Mouse (Mus musculus) embryonic facial prominence, embryonic 14.5 days (tissue): ENCODE measurements around the gene Vmn2r23. TPM values are rescaled to one million over a fixed set of nuclear protein-coding genes. Genes with fewer than 3 reads are reported as not detected.
"Not testable (repeated sequence)": the region's sequence is repeated elsewhere in the genome, so short reads cannot be mapped to it uniquely, and the experiment has no call there.

Experiments
- ATAC-seq: fragments of 200-750 bp; cut with Nextera tagmentation; 2 replicates; pipeline ENCODE4 v1.8.0; 2017; ENCODE audit warnings: low read depth, moderate number of reproducible peaks, moderate TSS enrichment
- DNase-seq: peaks from one replicate; pipeline ENCODE4 v3.0.0-alpha.2; 2015; ENCODE audit warnings: low spot score
- H3K27ac ChIP-seq: fragments of 300-500 bp; sonication (generic); replicated peaks from 2 replicates; pipeline ENCODE4 v1.5.1; 2014; ENCODE audit warnings: low read depth, mild to moderate bottlenecking, low read length, moderate library complexity
- H3K27me3 ChIP-seq: fragments of 300-500 bp; sonication (generic); replicated peaks from 2 replicates; pipeline ENCODE4 v1.6.1; 2014; ENCODE audit warnings: low read length; ENCODE audit not compliant: control insufficient read depth, insufficient read depth
- H3K36me3 ChIP-seq: fragments of 300-500 bp; sonication (generic); 2 replicates; pipeline ENCODE4 v1.6.1; 2014; ENCODE audit warnings: low read length, mixed read lengths; ENCODE audit not compliant: control insufficient read depth, insufficient read depth
- H3K4me1 ChIP-seq: fragments of 300-500 bp; sonication (generic); 2 replicates; pipeline ENCODE4 v1.6.1; 2014; ENCODE audit warnings: antibody characterized with exemption, low read length; ENCODE audit not compliant: control insufficient read depth, insufficient read depth
- H3K4me2 ChIP-seq: fragments of 300-500 bp; sonication (generic); 2 replicates; pipeline ENCODE4 v1.6.1; 2014; ENCODE audit warnings: low read depth, mild to moderate bottlenecking, low read length, moderate library complexity, mixed read lengths
- H3K4me3 ChIP-seq: fragments of 300-500 bp; sonication (generic); 2 replicates; pipeline ENCODE4 v1.5.1; 2014; ENCODE audit warnings: low read depth, mild to moderate bottlenecking, low read length
- H3K9ac ChIP-seq: fragments of 300-500 bp; sonication (generic); 2 replicates; pipeline ENCODE4 v1.6.1; 2014; ENCODE audit warnings: low read depth, mild to moderate bottlenecking, low read length, moderate library complexity, mixed read lengths
- H3K9me3 ChIP-seq: fragments of 300-500 bp; sonication (generic); 2 replicates; pipeline ENCODE4 v1.6.1; 2016; ENCODE audit warnings: low read length; ENCODE audit not compliant: control insufficient read depth
- WGBS: fragments of 180-500 bp; shearing (Covaris S2); extraction: QIAGEN DNeasy Blood & Tissue Kit; methylation state at CpG from one replicate; pipeline ENCODE4 v1.1.7; 2014; 5-methylcytosine and 5-hydroxymethylcytosine counted together
- polyA plus RNA-seq: library from polyadenylated mRNA; unstranded; fragments of >200 nt; fragmentation: Nextera tagmentation; extraction: Ambion mirVana; gene quantifications from 2 replicates; pipeline ENCODE4 v1.2.1, GENCODE M21; 2014

The Vmn2r23 gene
- polyA plus RNA-seq, result not detected in 2 replicates

GRCm38 (mm10) chr6:123702370-123702769, at the start of gene Vmn2r23:
Vmn2r23 (plus strand) TSS chr6:123702670.
- H3K27me3 ChIP-seq, result no peaks in the 10 kb centered on the region
- H3K4me3 ChIP-seq, result no peak within 1 kb of the TSS
- H3K27ac ChIP-seq, result no peak within 1 kb of the TSS
- WGBS, result 65% methylated on average over 1 of the region's 1 CpGs
- no peaks in the 10 kb centered on the region for H3K4me1 ChIP-seq
- ATAC-seq (no peak), DNase-seq (no peak)
- no peaks in the 10 kb centered on the region for H3K9me3 ChIP-seq
- H3K4me2 ChIP-seq, result no peak within 1 kb of the TSS
- no peak within 1 kb of the TSS for H3K9ac ChIP-seq
- no peaks in the 10 kb centered on the region for H3K36me3 ChIP-seq

GRCm38 (mm10) chr6:123657040-123657439, 45.4 kb upstream of the Vmn2r23 start:
- DNase-seq (peak; percentile 1), ATAC-seq (no peak)
- no peak overlapping the region for H3K9ac ChIP-seq
- no peaks in the 10 kb centered on the region for H3K4me1 ChIP-seq
- WGBS, result 71% methylated on average over 6 of the region's 6 CpGs
- H3K4me2 ChIP-seq, result no peak overlapping the region
- no peaks in the 10 kb centered on the region for H3K9me3 ChIP-seq
- no peaks in the 10 kb centered on the region for H3K36me3 ChIP-seq
- no peak overlapping the region for H3K4me3 ChIP-seq
- H3K27ac ChIP-seq, result no peak overlapping the region
- H3K27me3 ChIP-seq, result no peaks in the 10 kb centered on the region

GRCm38 (mm10) chr6:123696639-123697038, 5.8 kb upstream of the Vmn2r23 start:
- not testable (repeated sequence) for H3K27ac ChIP-seq, H3K4me3 ChIP-seq, ATAC-seq, H3K9ac ChIP-seq, H3K4me1 ChIP-seq, H3K36me3 ChIP-seq, H3K27me3 ChIP-seq, H3K9me3 ChIP-seq, DNase-seq, H3K4me2 ChIP-seq
- 25% methylated on average over 1 of the region's 1 CpGs for WGBS

GRCm38 (mm10) chr6:123697213-123697612, 5.3 kb upstream of the Vmn2r23 start:
- Histone ChIP-seq H3K9me3 (no peaks in the 10 kb centered on the region), H3K4me1 (no peaks in the 10 kb centered on the region), H3K36me3 (no peaks in the 10 kb centered on the region), H3K27ac (no peak overlapping the region), H3K4me3 (no peak overlapping the region), H3K9ac (no peak overlapping the region), H3K27me3 (no peaks in the 10 kb centered on the region), H3K4me2 (no peak overlapping the region)
- ATAC-seq (no peak), DNase-seq (no peak)

GRCm38 (mm10) chr6:123770031-123770430, 67.6 kb downstream of the Vmn2r23 start:
- no peak for ATAC-seq
- Histone ChIP-seq H3K36me3 (no peaks in the 10 kb centered on the region), H3K27me3 (no peaks in the 10 kb centered on the region), H3K9me3 (no peaks in the 10 kb centered on the region), H3K4me1 (no peaks in the 10 kb centered on the region), H3K9ac (no peak overlapping the region), H3K4me2 (no peak overlapping the region), H3K27ac (no peak overlapping the region), H3K4me3 (no peak overlapping the region)
- 90% methylated on average over 3 of the region's 3 CpGs for WGBS
- DNase-seq, result no peak

GRCm38 (mm10) chr6:123778579-123778978, 76.1 kb downstream of the Vmn2r23 start, which contains the start of gene Vmn2r24:
Vmn2r24 (plus strand) TSS chr6:123778879.
- ATAC-seq (no peak), DNase-seq (no peak)
- no peaks in the 10 kb centered on the region for H3K36me3 ChIP-seq
- H3K9ac ChIP-seq, result no peak within 1 kb of the TSS
- no peaks in the 10 kb centered on the region for H3K9me3 ChIP-seq
- no peak within 1 kb of the TSS for H3K4me2 ChIP-seq
- no peaks in the 10 kb centered on the region for H3K27me3 ChIP-seq
- H3K4me1 ChIP-seq, result no peaks in the 10 kb centered on the region
- H3K4me3 ChIP-seq, result no peak within 1 kb of the TSS
- 78% methylated on average over 1 of the region's 1 CpGs for WGBS
- no peak within 1 kb of the TSS for H3K27ac ChIP-seq

GRCm38 (mm10) chr6:123784857-123785256, 82.4 kb downstream of the Vmn2r23 start:
- Histone ChIP-seq H3K4me2 (no peak overlapping the region), H3K27me3 (no peaks in the 10 kb centered on the region), H3K9me3 (no peaks in the 10 kb centered on the region), H3K4me3 (no peak overlapping the region), H3K4me1 (no peaks in the 10 kb centered on the region), H3K9ac (no peak overlapping the region), H3K27ac (no peak overlapping the region), H3K36me3 (no peaks in the 10 kb centered on the region)
- DNase-seq (no peak), ATAC-seq (no peak)
- WGBS, result 64% methylated on average over 2 of the region's 2 CpGs

GRCm38 (mm10) chr6:123793746-123794145, 91.3 kb downstream of the Vmn2r23 start:
- Histone ChIP-seq H3K4me2 (no peak overlapping the region), H3K27me3 (no peaks in the 10 kb centered on the region), H3K9me3 (no peaks in the 10 kb centered on the region), H3K36me3 (no peaks in the 10 kb centered on the region), H3K27ac (no peak overlapping the region), H3K4me1 (no peaks in the 10 kb centered on the region), H3K9ac (no peak overlapping the region), H3K4me3 (no peak overlapping the region)
- 37% methylated on average over 9 of the region's 9 CpGs for WGBS
- no peak for DNase-seq
- no peak for ATAC-seq
